Mouse (Mus musculus) fat pad, adult 2 months (tissue): ENCODE measurements around the gene Mrpl38.
"Not testable (repeated sequence)": the region's sequence is repeated elsewhere in the genome, so short reads cannot be mapped to it uniquely, and the experiment has no call there.

Source experiments
- DNase-seq: peaks from one replicate; pipeline ENCODE4 v3.0.0-alpha.2; 2011; ENCODE audit warnings: low read depth, low spot score; ENCODE audit errors: extremely low read depth

The Mrpl38 gene

DNA sequence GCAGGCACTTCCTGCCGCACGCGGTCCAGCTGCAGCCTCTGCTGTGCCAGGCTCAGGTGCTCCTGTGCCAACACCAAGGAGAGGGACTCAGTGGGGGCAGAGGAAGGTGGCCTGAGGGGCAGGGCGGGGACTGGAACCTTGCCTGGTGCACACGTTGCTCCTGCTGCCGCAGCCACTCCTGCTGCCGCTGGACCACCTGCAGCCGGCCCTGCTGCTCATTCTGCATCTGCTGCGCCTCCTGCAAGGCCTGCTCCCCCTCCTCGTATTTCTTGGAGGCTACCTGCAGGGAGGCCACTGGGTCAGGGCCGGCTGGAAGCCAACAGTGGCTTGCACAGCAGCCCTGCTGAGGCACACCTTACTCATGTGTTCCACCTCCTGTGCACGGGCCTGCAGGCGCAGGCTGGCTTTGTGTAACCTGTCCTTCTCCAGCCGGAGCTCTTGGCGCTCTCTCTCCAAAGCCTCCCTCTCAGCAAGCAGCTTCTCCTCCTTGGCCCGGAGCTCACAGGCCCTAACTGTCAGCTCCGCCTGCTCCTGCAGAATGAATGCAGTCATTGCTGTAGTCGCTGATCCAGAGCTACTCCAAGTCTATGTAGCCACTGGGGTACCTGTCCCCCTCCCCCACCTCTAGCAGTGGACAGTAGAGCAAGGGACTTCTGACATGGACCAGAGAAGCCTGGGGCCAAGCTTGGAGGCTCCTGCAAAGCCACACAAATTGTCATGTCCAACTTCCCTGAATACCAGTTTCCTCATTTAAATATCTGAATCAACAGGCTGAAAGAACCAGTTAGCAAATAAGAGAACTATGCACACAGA lies 7.0 kb upstream of the Mrpl38 start:
- DNase-seq, result no peak

DNA sequence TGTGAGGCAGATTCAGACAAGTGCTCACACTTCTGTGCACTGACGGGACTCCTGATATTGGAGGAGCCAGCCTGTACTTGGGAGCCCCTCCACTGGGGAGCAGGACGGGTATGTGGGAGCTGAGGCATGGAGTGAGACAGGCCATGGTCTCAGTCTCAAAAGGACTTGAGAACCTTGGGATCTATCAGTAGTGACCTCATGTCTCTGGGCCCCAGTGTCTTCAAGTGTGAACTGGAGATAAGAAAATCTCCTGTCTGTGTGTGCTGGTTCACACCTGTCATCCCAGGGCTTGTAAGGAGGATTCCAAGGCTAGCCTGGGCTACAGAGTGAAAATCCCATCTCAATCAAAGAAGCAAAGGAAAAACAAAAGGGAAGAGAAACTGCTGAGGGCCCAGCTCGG lies 4.8 kb upstream of the Mrpl38 start:
- DNase-seq, result no peak

DNA sequence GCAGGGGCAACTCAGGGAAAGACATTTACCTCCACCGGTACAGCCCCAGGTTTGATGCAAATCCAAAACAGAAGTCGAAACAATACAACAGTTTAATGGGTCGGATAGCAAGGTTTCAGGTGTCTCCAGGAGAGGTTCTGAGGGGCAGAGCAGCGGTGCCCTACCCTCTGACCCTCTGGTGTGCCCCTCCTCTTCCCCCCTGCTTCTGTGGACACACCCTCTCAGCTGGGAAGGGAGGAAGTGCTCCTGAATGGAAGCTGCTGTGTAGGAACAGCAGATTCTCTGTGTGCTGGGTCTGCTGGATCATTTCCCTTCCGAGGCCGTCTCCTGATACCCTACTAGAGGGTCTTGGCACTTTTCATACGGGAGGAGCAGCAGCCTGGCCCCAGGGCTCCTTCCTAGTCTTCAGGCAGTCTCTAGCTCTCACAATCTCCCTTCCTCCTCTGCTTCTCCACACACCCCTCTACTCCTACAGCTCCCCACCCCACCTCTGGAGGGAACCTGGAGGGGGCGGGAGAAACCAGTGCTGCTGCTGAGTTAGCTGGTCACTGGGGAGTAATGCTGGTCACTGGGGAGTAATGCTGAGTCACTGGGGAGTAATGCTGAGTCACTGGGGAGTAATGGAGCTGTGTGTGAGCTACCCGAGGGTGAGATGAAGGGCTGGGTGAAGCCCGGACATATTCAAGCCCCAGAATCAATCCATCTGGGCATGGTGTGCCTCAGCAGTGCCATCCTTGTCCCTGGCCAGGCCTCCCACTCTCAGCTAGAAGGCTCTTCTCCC lies 3.7 kb upstream of the Mrpl38 start:
- DNase-seq, result no peak

DNA sequence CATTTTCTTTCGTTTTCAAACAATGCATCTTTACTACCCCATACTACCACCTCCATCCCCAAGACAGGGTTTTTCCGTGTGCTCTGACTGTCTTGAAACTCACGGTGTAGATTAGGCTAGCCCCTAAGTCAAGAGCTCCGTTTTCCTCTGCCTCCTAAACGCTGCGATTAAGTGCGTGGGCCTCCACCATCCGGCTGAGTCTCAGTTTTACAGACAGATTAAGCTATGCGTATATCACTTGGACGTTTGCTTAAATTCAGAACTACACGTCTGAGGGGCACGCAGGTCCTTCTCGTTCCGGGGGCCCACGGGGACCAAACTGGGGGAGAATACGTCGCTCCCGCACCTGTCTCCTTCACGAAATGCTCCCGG lies 586 bp downstream of the Mrpl38 start:
- DNase-seq, result no peak

DNA sequence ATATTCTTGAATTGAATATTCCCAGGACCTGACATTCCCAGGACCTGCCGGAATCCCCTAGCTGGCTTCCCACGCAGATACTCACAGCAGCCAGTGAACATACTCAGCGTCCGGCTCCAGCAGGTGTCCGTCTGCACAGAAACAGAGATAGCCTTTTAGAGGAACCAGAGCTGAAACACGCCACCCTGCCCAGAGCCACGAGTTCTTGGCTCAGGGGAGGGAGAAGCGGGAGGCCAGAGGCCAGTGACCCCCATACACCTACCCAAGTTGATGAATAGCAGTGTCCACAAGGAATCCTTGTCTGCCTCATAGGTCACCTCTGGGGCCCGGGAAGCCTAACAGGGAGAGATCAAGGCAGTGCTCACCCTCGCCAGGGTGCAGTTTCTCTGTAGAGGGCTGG lies 4.5 kb downstream of the Mrpl38 start:
- DNase-seq, result no peak

DNA sequence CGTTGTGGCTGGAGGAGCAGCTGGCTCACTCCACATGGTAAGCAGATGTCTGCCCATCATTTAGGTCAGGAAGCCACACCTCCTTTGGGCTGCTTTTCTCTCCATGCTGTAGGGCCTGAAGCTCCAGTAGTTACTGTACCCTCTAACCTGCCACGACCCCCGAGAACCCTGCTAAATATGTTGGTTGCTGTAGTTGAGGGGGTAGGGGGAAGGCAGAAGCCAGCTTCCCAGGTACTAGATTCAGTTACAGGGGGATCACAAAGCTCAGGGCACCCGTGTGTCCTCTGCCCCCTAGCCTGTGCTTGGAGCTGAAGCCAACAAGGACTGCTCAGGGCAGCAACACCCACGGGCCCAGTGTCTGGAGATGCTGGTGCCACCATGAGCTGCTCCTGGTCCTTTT lies 5.2 kb downstream of the Mrpl38 start:
- DNase-seq, result no peak

DNA sequence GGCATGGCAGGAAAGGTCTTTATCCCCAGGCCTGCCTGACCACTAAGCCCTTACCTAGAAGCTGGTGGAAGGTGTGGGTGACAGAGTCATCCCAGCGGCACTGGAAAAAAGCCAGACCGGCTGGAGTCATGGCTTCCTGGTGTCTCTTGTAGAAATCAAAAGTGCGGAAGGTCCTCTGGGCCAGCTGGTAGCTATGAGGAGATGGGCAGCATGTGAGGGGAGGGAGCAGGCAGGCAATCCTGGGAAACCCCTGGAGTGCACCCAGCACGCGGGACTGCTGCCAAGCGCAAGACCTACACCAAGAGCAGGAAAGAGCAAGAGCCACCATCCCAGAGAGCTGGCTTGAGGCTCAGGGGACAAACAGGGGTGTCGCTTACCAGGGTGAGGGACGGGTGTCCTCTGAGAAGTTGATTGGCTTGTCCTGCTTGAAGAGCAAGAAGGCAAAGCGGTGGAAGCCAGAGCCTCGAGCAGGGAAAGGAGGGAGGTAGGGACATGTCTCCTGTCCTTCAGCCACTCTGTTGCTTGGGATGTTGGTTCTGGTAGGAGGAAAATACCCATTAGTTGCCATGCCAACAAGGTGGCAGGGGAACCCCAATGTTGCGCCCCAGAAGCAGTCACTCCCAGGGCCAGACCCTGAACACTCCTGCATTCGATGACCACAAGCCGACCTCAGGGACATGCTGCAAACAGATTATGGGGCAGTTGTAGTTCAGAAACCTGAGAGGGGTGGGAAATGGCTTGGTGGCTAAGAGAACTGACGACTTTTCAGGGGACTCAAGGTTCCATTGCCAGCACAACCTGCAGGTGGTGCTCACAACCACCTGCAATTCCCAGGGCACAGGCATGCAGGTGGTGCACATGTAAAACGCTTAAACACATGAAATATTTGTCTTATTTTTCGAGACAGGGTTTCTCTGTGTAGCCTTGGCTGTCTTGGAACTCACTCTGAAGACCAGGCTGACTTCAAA lies 6.0 kb downstream of the Mrpl38 start:
- DNase-seq, result no peak

DNA sequence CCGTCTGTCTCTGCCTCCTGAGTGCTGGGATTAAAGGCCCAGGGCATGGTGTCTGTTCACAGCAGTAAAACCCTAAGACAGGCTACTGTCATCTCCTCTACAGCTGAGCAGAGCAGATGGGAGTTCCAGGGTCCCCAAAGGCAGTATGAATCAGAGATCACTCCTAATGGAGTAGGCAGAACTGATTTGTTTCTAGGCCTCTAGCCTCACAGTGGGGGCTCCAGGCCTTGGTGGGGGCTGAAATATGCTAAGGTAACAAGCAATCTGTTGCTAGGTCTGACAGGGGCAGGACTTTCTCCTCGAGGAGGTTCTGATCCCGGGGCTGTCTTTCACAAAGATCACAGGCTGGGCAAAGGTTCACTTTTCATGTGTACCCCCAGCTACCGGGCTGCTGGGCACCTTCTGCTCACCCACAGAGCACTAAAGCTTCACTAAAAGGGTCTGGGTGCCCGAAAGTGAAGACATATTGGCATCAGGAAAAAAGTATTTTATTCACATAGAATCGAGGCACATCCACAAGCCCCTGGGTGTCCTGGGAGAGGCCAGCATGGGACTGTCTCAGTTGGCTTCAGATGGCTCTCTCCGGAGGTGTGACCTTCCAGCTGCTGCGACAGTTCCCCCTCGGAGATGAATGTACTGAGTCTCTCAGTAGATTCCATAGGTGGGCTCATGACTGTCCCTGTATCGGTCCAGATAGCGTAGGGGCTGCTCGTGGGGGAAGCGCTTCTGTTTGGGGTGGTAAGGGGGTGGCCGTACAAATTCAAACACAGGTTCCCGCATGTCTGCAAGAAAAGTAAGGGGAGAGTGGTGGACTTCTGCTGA lies 7.1 kb downstream of the Mrpl38 start:
- DNase-seq, result no peak

DNA sequence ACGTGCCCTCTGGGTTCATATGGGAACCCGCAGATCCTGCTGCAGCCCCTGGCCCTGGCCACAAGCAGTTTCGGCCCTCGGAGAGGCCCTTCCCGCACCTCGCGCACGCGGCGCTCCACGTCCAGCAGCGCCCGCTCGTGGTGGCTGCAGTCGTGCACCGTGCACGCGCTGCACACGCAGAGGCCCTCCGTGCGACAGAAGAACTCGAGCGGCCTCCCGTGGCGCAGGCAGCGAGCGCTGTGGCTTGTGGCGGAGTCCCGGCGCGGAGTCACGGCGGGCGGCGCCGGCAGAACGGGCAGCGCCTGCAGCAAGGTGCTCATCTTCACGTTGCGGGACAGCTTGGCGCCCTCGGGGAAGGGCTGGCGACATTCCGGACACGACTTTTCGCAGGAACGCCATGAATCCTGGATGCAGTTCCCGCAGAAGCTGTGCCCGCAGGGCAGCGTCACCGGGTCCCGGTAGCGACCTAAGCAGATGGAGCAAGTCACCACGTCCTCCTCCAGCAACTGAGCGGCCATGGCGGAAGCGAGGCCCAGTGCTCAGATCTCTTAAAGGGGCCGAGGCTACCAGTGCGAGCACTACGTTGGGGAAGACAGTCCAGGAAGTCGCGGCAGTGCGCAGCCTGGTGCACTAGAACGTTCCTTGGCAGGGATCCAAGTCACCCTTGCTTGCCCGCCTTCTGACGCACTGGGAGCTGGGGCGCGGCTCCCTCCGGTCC lies 8.0 kb downstream of the Mrpl38 start, which contains the start of gene Trim65:
Gene Trim65 (minus strand): TSS at position 641 of the 718 bp plus-strand sequence.
- DNase-seq, result no peak

DNA sequence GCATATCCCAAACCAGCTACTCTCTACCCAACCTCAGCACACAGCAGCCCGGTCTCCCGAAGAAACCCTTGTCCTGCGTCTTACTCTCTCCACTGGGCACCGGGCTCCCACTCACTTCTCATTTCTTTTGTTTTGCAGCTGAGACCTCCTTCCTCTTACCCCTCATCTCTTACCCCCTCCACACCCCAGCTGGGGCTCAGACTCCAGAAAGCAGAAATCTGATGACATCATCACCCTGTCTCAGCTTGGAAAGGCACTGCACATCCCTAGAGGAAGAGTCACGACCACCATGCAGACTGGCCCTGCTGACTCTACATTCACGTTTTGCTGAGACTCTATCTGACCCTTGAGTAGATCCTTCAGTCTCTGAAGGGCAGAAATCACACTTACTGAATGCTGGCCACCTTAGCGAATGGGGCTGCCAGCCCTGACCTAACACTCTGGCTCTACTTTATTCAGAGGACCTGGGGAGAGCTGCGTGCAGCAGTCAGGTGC lies 8.6 kb downstream of the Mrpl38 start:
- DNase-seq, result no peak

DNA sequence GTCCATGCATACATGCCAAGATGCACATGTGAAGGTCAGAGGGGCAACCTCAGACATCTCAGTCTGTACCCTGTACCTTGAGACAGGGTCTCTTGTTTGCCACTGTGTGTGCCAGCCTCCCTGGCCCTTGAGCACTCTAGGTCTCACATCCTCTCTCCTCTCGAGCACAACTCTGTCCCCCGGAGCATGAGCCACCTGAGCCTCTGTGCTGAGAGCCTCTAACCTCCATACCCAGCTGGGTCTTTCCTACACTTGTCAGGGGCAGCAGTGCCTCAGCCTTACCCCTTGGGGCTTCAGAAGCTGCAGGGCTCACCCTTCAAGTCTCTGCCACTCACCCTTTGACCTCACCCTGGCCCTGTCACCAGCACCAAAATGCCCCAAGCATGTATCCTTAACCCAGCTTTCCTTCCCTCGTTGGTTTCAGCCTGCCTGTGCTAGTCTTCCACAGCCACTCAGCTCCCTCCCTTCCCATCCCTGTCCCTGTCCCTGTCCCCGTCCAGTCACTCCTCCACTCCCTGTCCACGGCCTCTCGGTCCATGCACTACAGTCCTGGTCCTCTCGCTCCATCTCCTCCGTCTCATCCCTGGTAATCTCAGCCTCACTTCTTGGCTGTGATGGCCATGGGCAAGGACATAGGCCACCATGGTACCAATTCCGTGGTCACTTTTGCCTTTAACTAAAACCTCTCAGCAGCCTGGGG lies 9.4 kb downstream of the Mrpl38 start:
- no peak for DNase-seq

DNA sequence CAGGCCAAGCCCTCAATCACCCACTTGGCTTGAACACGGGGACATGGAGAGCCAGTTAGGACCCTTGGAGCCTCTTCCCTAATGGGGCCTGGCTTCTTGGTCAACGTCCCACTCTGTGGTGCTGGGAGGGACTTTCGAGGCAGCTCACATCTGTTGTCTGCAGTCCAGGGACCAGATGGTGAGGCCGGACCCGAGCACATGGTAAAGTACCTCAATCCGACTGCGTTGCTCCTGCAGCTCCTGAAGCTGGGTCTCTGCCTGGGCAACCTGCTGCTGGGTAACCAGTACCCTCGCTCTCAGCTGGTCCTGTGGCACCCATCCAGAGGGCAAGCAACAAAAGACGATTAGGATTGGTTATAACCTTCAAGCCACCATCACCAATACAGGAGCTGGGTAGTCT lies 10.7 kb downstream of the Mrpl38 start:
- no peak for DNase-seq

DNA sequence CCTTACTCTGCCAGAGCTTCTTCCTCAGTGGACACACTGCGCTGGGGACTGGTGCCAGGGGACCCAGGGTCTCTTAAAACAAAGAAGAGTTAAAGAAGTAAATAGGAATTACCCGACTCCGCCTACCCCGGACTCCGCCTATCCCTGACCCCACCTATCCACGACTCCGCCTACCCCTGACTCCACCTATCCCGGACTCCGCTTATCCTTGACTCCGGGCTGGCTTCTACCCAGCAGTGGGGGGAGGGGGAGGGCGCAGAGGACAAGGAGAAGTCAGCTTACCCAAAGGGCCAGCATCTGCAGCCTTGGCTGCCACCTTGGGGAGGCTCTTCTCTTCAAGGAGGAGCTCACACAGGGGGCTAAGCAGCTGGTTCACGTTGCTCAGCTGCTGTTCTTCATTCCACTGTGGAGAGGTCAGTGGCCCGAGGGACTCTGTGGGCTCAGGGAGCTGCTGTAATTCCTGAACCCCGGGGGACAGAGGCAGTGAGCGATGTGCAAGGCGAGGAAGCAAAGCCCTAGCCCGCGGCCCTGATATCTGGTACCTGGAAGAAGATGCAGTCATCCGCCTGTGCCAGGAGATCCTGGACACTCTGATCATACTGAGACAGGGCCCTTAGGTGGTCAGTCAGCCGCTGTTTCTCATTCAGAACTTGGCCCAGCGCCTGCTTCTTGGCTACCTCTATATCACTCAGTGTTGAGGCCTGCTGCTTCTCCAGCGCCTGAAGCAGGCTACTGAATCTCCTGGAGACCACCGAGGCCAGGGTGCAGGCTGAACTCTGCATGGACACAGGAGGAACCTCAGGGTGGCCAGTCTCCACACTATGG lies 11.3 kb downstream of the Mrpl38 start, which contains the start of gene Trim47:
Gene Trim47 (minus strand): TSS at position 55 of the 825 bp plus-strand sequence.
- DNase-seq, result no peak

DNA sequence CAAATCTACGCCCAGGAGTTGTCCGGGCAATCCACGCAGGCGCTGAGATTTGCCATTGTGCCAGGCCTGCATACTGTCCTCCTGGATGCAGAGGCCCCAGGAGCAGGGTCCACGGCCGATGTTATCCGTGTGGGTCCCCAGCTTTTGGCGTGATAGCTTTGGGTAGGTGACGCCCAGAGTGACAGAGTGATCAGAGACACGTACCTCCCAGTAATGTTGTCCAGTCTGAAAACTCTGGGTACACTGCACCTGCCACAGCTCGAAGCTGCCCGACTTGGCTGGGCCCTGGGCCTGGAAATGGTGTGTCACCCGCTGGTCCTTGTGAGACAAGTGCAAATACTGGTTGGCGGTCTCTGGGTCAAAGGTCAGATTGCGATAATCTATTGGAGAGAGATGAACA lies 12.4 kb downstream of the Mrpl38 start:
- DNase-seq, result no peak

DNA sequence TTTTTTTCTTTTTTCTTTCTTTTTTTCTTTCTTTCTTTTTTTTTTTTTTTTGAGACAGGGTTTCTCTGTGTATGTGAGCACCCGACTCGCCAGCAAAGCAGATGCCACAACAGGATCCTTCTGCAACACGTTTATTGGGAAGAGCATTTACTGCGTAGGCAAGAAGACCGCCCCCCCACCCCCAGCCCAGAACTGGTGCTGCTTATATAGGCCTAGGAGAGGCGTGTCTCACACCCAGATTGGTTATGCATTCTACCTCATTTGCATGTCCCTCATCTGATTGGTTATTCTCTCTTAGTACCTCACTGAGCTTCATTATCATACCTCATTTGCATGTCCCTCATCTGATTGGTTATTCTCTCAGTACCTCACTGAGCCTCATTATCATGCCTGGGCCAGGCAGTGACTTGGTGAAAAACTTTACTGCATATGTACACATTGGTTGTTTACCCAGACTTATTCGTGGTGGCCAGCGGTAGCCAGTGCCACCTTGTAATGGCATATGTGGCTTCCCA lies 16.9 kb downstream of the Mrpl38 start:
- DNase-seq, result not testable (repeated sequence)

DNA sequence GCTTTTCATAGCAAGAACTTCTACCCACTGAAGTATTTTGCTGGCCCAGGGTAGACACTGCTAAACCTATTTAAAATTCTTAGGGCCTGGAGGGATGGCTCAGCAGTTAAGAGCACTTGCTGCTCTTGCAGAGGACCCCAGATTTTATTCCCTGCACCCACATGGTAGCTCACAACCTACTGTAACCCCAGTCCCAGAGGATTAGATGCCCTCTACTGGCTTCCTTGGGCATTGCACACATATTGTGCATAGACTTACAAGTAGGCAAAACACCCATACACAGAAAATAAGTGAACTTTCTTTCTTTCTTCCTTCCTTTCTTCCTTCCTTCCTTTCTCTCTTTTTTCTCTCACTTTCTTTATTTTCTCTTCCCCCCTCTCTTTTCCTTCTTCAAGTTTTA lies 20.8 kb downstream of the Mrpl38 start:
- DNase-seq, result no peak

DNA sequence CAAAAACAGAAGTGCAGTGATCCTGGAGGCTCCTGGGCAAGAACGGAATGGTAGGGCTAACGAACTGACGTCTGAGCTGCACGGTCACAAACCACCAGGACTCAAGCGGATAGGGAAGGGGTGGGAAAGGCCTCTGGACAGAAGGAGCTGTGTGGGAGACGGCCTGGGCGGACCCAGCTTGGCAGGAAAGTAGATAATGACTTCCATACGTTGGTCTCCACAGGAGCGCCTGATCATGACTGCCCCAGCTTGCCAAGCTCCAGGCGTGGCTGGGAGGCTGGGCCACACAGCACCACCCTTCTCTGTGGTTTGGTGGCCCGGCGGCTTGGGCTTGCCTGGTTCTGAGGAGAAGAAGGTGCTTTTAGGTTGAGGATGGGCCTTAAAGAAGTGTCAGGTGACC lies 21.4 kb downstream of the Mrpl38 start:
- no peak for DNase-seq
